Mouse (Mus musculus) hindbrain, embryonic 12.5 days (tissue): ENCODE results near the gene Macrod1. TPM values are rescaled to one million over a fixed set of nuclear protein-coding genes. Genes with fewer than 3 reads are reported as not detected.
A peak's percentile ranks its signal among the peaks of the same experiment; 100 is the strongest.

ENCODE experiments used
- ATAC-seq: fragments of 200-750 bp; cut with Nextera tagmentation; 2 replicates; pipeline ENCODE4 v1.8.0; 2017; ENCODE audit warnings: moderate TSS enrichment; ENCODE audit not compliant: low FRiP score
- H3K27ac ChIP-seq: fragments of 300-500 bp; sonication (generic); 2 replicates; pipeline ENCODE4 v1.5.1; 2016; ENCODE audit warnings: mild to moderate bottlenecking
- H3K27me3 ChIP-seq: fragments of 300-500 bp; sonication (generic); 2 replicates; pipeline ENCODE4 v1.6.1; 2016; ENCODE audit warnings: mild to moderate bottlenecking
- H3K36me3 ChIP-seq: fragments of 300-500 bp; sonication (generic); 2 replicates; pipeline ENCODE4 v1.6.1; 2016; ENCODE audit warnings: mild to moderate bottlenecking
- H3K4me1 ChIP-seq: fragments of 300-500 bp; sonication (generic); 2 replicates; pipeline ENCODE4 v1.6.1; 2016
- H3K4me2 ChIP-seq: fragments of 300-500 bp; sonication (generic); replicated peaks from 2 replicates; pipeline ENCODE4 v1.6.1; 2016; ENCODE audit warnings: mild to moderate bottlenecking
- H3K4me3 ChIP-seq: fragments of 300-500 bp; sonication (generic); 2 replicates; pipeline ENCODE4 v1.5.1; 2016; ENCODE audit warnings: mild to moderate bottlenecking
- H3K9ac ChIP-seq: fragments of 300-500 bp; sonication (generic); 2 replicates; pipeline ENCODE4 v1.6.1; 2016; ENCODE audit warnings: mild to moderate bottlenecking, moderate library complexity
- H3K9me3 ChIP-seq: fragments of 300-500 bp; sonication (generic); replicated peaks from 2 replicates; pipeline ENCODE4 v1.6.1; 2016; ENCODE audit warnings: mild to moderate bottlenecking
- WGBS: fragments of 180-500 bp; shearing (Covaris S2); methylation state at CpG from one replicate; pipeline ENCODE4 v1.1.7; 2016; 5-methylcytosine and 5-hydroxymethylcytosine counted together
- polyA plus RNA-seq: library from polyadenylated mRNA; unstranded; fragments of >200 nt; fragmentation: Nextera tagmentation; extraction: Ambion mirVana; gene quantifications from 2 replicates; pipeline ENCODE4 v1.2.1, GENCODE M21; 2016

Gene Macrod1
- polyA plus RNA-seq, 1 experiment from 2014 or later = 5.6 TPM

DNA sequence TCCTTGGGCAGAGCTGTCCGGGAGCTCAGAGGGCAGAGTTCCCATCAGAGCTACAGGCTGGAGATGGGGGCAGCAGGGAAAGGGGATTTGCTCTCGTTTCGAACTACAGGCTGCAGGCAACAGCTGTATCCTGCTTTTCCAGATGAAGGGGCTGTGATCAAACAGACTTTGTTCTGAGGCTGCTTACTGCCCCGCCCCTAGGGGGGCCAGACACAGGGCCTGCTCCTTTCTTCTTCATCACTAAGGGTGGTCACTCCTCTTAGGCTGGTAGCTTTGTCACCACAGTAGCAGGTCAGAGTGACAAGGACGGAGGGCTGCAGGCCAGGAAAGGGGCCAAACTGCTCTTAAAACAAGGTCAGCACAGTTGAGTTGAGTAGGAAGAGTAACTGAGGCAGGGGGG, 53.5 kb downstream of the Macrod1 start:
- H3K9ac ChIP-seq = no peak overlapping the region
- no peak overlapping the region for H3K27ac ChIP-seq
- H3K4me3 ChIP-seq = no peak overlapping the region
- ATAC-seq = no peak
- no peaks in the 10 kb centered on the region for H3K9me3 ChIP-seq
- H3K27me3 ChIP-seq = peaks cover 33% of the 10 kb centered on the region
- WGBS = 10% methylated on average over 5 of the region's 5 CpGs
- H3K36me3 ChIP-seq = no peaks in the 10 kb centered on the region
- peaks cover 55% of the 10 kb centered on the region for H3K4me1 ChIP-seq
- no peak overlapping the region for H3K4me2 ChIP-seq

- peaks cover 30% of the 10 kb centered on the region for H3K27me3 ChIP-seq
Measured at GRCm38 (mm10) chr19:7110875-7111274, 54.3 kb downstream of the Macrod1 start.

DNA sequence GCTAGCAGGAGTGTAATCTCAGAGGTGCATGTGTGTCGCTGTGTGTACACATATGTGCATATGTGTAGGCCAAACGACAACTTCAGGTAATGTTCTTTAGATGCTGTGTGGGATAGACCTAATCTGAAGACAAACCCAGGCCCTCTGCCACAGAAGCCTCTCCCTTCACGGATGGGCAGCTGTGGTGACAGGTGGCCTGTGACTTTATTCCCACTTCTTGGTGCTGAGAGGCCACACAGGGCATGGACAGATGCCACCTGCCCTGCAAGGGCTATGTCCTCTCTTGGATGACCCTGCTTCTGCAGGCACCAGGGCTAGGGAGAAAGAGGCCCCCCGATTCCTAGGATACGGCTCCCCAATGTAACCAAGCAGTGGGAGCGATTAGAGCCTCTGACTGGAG, 54.7 kb downstream of the Macrod1 start:
- H3K9ac ChIP-seq = no peak overlapping the region
- H3K36me3 ChIP-seq = no peaks in the 10 kb centered on the region
- 87% methylated on average over 6 of the region's 6 CpGs for WGBS
- H3K27ac ChIP-seq = no peak overlapping the region
- H3K4me3 ChIP-seq = no peak overlapping the region
- H3K4me1 ChIP-seq = peaks cover 56% of the 10 kb centered on the region
- H3K4me2 ChIP-seq = no peak overlapping the region
- H3K27me3 ChIP-seq = peaks cover 28% of the 10 kb centered on the region
- no peak for ATAC-seq
- H3K9me3 ChIP-seq = no peaks in the 10 kb centered on the region

More at GRCm38 (mm10) chr19:7110875-7111274, 54.3 kb downstream of the Macrod1 start:
- Histone ChIP-seq H3K27ac (no peak overlapping the region), H3K4me3 (no peak overlapping the region), H3K36me3 (no peaks in the 10 kb centered on the region), H3K4me2 (no peak overlapping the region), H3K9me3 (no peaks in the 10 kb centered on the region), H3K9ac (no peak overlapping the region), H3K4me1 (peaks cover 53% of the 10 kb centered on the region)
- 57% methylated on average over 6 of the region's 6 CpGs for WGBS
- ATAC-seq = no peak

DNA sequence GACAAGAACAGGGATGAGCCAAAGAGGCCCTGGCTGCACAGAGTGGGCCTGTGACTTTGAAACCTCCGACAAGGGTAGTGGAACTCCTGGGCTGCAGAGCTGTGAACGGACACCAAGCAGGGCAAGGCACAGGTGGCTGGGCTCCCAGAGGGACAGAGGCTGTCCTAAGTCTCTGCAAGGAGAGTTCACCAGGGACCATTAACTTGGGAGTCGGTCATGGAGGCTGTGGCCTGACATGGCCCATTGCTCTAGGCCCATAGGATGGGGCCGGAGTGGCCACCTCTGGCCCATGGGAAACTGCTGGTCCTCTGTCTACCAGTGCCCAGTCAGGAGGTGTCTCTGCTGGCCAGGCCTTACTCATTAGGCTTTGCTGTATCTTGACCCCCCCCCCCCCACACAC, 55.1 kb downstream of the Macrod1 start:
- WGBS = 83% methylated on average over 4 of the region's 4 CpGs
- H3K4me1 ChIP-seq = peaks cover 60% of the 10 kb centered on the region
- no peaks in the 10 kb centered on the region for H3K9me3 ChIP-seq
- no peak overlapping the region for H3K4me2 ChIP-seq
- H3K4me3 ChIP-seq = no peak overlapping the region
- no peak for ATAC-seq
- H3K9ac ChIP-seq = no peak overlapping the region
- H3K36me3 ChIP-seq = no peaks in the 10 kb centered on the region
- peaks cover 25% of the 10 kb centered on the region for H3K27me3 ChIP-seq
- H3K27ac ChIP-seq = no peak overlapping the region

DNA sequence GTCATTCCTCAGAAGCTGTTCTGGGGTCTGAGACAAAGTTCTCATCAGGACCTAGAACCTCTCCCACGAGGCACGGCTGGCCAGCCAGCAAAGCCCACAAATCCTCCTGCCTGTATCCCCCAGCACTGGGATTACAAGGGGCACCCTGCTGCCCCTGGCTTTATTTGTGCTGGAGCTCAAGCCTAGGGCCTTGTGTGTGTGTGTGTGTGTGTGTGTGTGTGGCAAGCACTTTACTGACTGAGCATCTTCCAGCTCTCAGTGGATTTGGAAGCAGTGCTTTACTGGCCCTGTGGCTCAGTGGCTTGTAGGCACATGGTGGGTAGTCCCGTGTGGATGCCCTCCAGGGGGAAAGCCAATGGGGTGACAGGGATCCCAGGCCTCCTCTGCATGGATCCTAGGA, 56.0 kb downstream of the Macrod1 start:
- Histone ChIP-seq H3K4me1 (peaks cover 65% of the 10 kb centered on the region), H3K27me3 (peaks cover 17% of the 10 kb centered on the region), H3K27ac (no peak overlapping the region), H3K9me3 (no peaks in the 10 kb centered on the region), H3K36me3 (no peaks in the 10 kb centered on the region), H3K4me2 (no peak overlapping the region), H3K9ac (no peak overlapping the region), H3K4me3 (no peak overlapping the region)
- WGBS = 27% methylated on average over 3 of the region's 3 CpGs
- ATAC-seq = no peak

DNA sequence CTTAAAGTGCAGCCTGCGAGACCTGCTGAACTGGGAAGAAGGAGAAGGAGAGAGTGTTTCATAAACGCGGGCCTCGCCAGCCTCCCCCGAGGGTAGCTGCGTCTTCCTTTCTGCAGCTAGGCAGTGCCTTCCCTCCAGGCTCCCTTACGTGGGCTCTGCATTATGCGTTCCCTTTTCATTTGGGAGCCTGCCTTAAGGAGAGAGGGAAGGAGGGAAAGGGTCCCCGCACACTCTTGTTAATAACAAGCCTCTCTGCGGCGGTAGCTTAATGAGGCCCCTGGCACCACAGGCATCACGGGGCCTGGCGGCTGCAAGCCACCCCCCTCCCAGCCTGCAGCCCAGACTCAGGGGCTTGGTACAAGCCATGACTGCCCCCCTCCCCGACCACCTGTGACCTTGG, 57.0 kb downstream of the Macrod1 start:
- no peak overlapping the region for H3K4me2 ChIP-seq
- ATAC-seq = no peak
- H3K27me3 ChIP-seq = peaks cover 19% of the 10 kb centered on the region
- no peak overlapping the region for H3K9ac ChIP-seq
- H3K27ac ChIP-seq = peak overlapping the region; percentile 69
- H3K4me3 ChIP-seq = no peak overlapping the region
- WGBS = 28% methylated on average over 14 of the region's 14 CpGs
- H3K4me1 ChIP-seq = peaks cover 65% of the 10 kb centered on the region
- H3K9me3 ChIP-seq = no peaks in the 10 kb centered on the region
- no peaks in the 10 kb centered on the region for H3K36me3 ChIP-seq

- H3K27me3 ChIP-seq = peaks cover 15% of the 10 kb centered on the region
- no peak overlapping the region for H3K4me3 ChIP-seq
- H3K9me3 ChIP-seq = no peaks in the 10 kb centered on the region
- H3K9ac ChIP-seq = no peak overlapping the region
- peaks cover 50% of the 10 kb centered on the region for H3K4me1 ChIP-seq
- no peak overlapping the region for H3K4me2 ChIP-seq
- 79% methylated on average over 4 of the region's 4 CpGs for WGBS
- no peak overlapping the region for H3K27ac ChIP-seq
- ATAC-seq = no peak
- H3K36me3 ChIP-seq = no peaks in the 10 kb centered on the region
Measured at GRCm38 (mm10) chr19:7116038-7116731, 59.6 kb downstream of the Macrod1 start.

DNA sequence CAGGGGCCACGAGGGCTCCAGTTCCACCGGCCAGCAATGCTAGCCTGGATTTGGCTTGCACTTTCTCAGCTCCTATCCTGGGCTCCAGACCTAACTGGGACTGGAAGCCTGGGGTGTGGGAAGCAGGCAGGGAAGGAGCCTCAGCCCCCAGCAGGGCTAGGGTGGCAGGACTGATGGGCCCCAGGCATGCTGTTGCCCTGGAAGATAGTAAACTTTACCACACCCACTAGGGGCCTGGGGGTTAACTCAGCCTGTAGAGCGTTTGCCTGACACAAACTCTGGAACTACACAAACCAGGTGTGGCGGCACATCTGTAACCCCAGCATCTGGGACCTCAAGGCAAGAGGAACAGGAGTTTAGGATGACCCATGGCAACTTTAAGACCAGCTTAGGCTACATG, 60.5 kb downstream of the Macrod1 start:
- peaks cover 15% of the 10 kb centered on the region for H3K27me3 ChIP-seq
- H3K4me1 ChIP-seq = peaks cover 54% of the 10 kb centered on the region
- H3K4me3 ChIP-seq = no peak overlapping the region
- peak overlapping the region; percentile 1; the same call in 1 of the 2 replicates for H3K27ac ChIP-seq
- H3K9me3 ChIP-seq = no peaks in the 10 kb centered on the region
- no peak overlapping the region for H3K4me2 ChIP-seq
- ATAC-seq = no peak
- no peaks in the 10 kb centered on the region for H3K36me3 ChIP-seq
- 67% methylated on average over 4 of the region's 4 CpGs for WGBS
- H3K9ac ChIP-seq = no peak overlapping the region

DNA sequence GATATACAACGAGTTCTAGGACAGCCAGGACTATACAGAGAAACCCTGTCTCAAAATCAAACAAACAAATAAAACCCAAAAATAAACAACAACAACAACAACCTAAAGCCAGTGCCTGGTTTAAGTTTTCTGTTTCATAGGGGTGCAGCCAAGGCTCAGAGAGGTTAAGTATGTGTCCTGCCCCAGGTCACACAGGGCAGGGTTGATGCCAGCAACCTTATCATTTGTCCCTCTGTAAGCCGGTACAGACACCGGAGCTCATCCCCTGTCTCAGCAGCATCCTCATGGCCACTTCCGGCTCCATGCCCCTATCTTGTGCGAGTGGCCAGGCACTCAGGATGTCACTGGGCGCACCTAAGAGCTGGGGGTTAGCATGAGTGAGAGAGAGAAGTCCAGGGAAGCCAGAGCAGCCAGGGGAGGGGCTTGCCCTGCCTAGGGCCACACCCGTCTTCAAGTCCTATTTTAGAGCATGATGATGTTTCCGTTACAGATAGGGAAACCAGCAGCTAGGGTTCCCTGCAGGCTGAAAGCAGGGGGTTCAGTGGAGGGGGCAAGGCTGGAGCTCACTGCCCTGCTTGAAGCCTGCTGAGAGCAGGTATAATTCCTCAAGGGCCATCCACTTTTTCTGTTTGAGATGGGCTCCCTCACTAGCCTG, 61.2 kb downstream of the Macrod1 start:
- ATAC-seq = no peak
- Histone ChIP-seq H3K36me3 (no peaks in the 10 kb centered on the region), H3K27ac (no peak overlapping the region)

DNA sequence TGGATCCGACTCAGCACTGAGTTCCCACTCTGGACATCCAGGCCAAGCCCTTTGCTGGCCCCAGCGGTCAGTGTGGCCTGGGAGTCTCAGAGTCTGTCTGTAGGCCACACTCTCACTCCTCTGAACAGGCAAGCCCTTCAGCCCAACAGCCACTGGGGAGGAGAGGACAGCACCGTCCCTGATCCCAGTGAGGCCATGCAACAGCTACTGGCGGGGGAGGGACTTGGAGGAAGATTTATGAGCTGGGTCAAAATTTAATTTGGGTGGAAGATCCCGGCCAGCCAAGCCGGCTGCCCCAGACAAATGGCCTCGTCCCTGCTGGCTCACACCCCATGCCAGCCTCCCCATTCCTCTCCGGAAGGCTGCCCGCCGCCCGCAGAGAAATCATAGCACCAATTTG, 64.6 kb downstream of the Macrod1 start:
- Histone ChIP-seq H3K4me1 (peaks cover 34% of the 10 kb centered on the region), H3K4me2 (no peak overlapping the region), H3K4me3 (no peak overlapping the region), H3K9me3 (no peaks in the 10 kb centered on the region), H3K27me3 (peaks cover 3% of the 10 kb centered on the region; the same call in 1 of the 2 replicates), H3K27ac (no peak overlapping the region), H3K9ac (no peak overlapping the region), H3K36me3 (no peaks in the 10 kb centered on the region)
- 55% methylated on average over 11 of the region's 11 CpGs for WGBS
- ATAC-seq = no peak

More for the DNA sequence above, 61.2 kb downstream of the Macrod1 start:
- WGBS = 83% methylated on average over 8 of the region's 8 CpGs
- Histone ChIP-seq H3K4me2 (no peak overlapping the region), H3K9me3 (no peaks in the 10 kb centered on the region), H3K9ac (no peak overlapping the region), H3K27me3 (peaks cover 9% of the 10 kb centered on the region), H3K4me1 (peaks cover 57% of the 10 kb centered on the region), H3K4me3 (no peak overlapping the region)

DNA sequence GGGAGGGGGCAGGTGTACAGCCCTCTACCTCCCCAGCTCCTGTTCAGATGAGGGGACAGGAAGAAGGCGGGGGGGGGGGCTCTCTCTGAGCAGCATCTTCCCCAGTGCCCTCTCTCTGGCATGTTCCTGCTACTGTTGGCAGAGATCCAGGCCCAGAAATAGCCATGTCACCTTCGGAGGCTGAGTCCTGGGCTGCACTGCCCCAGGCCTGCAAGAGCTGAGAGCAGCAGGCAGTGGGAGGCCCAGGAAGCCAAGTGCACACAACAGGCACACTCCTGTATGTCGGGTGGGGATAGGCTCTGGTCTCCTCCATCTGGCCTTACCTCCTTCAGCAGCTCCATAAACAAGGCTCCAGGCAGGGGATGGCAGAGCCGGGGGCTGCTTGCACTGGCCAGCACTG, 65.7 kb downstream of the Macrod1 start:
- Histone ChIP-seq H3K27me3 (peaks cover 3% of the 10 kb centered on the region; the same call in 1 of the 2 replicates), H3K9ac (peak overlapping the region; percentile 28), H3K9me3 (no peaks in the 10 kb centered on the region), H3K4me2 (no peak overlapping the region), H3K4me1 (peaks cover 25% of the 10 kb centered on the region), H3K27ac (0 out of 2 replicates have a peak overlapping the region, but pooled peaks have one; percentile 35), H3K4me3 (no peak overlapping the region), H3K36me3 (no peaks in the 10 kb centered on the region)
- WGBS = 53% methylated on average over 4 of the region's 4 CpGs
- ATAC-seq = peak; percentile 49; the same call in 1 of the 2 replicates

DNA sequence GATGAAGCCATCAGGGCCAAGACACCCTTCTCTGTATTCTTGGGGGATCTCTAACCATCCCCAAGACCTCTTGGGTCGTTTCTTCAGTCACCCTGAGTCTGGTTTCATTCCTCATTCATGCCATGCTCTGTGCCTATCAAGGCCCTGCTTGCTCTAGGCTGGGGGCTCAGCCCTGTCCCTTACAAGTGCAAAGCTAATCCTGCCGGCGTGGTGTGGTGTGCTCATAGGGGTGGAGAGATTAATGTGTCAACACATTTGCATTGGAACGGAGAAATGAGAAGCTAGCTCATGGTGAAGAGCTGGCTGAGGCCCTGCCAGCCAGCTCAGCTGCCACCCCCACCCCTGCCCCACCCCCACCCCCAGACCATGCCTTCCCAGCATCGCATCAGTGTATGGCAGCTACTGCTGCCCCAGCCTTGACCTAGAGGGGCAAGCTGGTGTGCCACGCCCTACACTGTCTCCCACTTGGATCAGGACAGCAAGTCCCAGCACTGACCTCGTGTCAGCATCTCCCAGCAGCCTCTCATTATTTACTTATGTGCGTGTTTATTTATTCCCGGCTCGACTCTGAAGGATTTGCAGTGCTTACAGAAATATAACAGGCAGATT, 66.2 kb downstream of the Macrod1 start:
- 36% methylated on average over 10 of the region's 10 CpGs for WGBS
- ATAC-seq = peak; percentile 32

More for the DNA sequence above, 66.2 kb downstream of the Macrod1 start:
- Histone ChIP-seq H3K9ac (peak overlapping the region; percentile 28), H3K27me3 (peaks cover under 1% of the 10 kb centered on the region; the same call in 1 of the 2 replicates), H3K36me3 (no peaks in the 10 kb centered on the region), H3K4me1 (peaks cover 25% of the 10 kb centered on the region), H3K27ac (peak overlapping the region; percentile 35; the same call in 1 of the 2 replicates), H3K4me3 (no peak overlapping the region), H3K4me2 (no peak overlapping the region), H3K9me3 (no peaks in the 10 kb centered on the region)
